Mouse (Mus musculus): Measurements from ENCODE around the gene Dhcr24.

GRCm38 (mm10) chr4:106522547-106522946 is 38.3 kb upstream of the Dhcr24 start:
- TF ChIP-seq POLR2A (IDR thresholded peaks at IDR 0.05; ENCODE audit: low read depth, low read length), result no peak
- TF ChIP-seq CTCF (IDR thresholded peaks at IDR 0.05; ENCODE audit: borderline replicate concordance, insufficient read depth, low read length), result no peak

Data from embryonic fibroblast, embryonic 13.5 days (primary cell).